Mouse (Mus musculus) MEL (cell line): Measurements from ENCODE around the gene Elp6. TPM values are rescaled to one million over a fixed set of nuclear protein-coding genes. Genes with fewer than 3 reads are reported as not detected.

ENCODE experiments used
- polyA plus RNA-seq, 2 experiments: library from polyadenylated mRNA; stranded (reverse) in 1 of 2; unstranded in 1 of 2; fragments of >175 nt in 1 of 2; fragments of >200 nt in 1 of 2; gene quantifications; 2 replicates each; pipeline versions ENCODE4 v1.2.1 to v1.2.4; 2012; ENCODE audit warnings: low replicate concordance in 2 of 2, low read depth in 1 of 2; ENCODE audit not compliant: insufficient read length in 2 of 2, insufficient read depth in 1 of 2, missing spikeins in 1 of 2
- total RNA-seq: library from RNA; depleted of rRNA; stranded (reverse); fragments of 300-350 nt; gene quantifications from 2 replicates; pipeline ENCODE4 v1.2.3, GENCODE M21; 2012; rRNA removed

Elp6 gene
- total and polyA plus RNA-seq, 3 experiments = 29.6 to 34.6 TPM; not detected in 1

Other genes with a start within 250 kb of the Elp6 start
- gene Smarcc1, start 187.5 kb upstream of the Elp6 start, total RNA-seq = 35.5 and 41.4 TPM in 2 replicates
- 100 to 1,000 TPM in 1 of 2 experiments, 10 to 100 TPM in 1; 79.0 to 488 TPM for gene Smarcc1, start 187.5 kb upstream of the Elp6 start, polyA plus RNA-seq
- gene Dhx30, start 187.3 kb upstream of the Elp6 start, total RNA-seq = 113 and 126 TPM in 2 replicates
- 100 to 1,000 TPM in 1 of 2 experiments, not detected in 1; 113 TPM for gene Dhx30, start 187.3 kb upstream of the Elp6 start, polyA plus RNA-seq
- 0.49 and 0.65 TPM in 2 replicates for gene Cspg5, start 61.4 kb upstream of the Elp6 start, total RNA-seq
- gene Cspg5, start 61.4 kb upstream of the Elp6 start, polyA plus RNA-seq = 1 to 10 TPM in 1 of 2 experiments, not detected in 1; 1.0 TPM
- 59.0 and 59.4 TPM in 2 replicates for gene Scap, start 28.1 kb downstream of the Elp6 start, total RNA-seq
- gene Scap, start 28.1 kb downstream of the Elp6 start, polyA plus RNA-seq = 10 to 100 TPM in 1 of 2 experiments, not detected in 1; 88.8 TPM
- gene Ptpn23, start 103.0 kb downstream of the Elp6 start, total RNA-seq = 7.3 and 8.3 TPM in 2 replicates
- gene Ptpn23, start 103.0 kb downstream of the Elp6 start, polyA plus RNA-seq = 10 to 100 TPM in 1 of 2 experiments, not detected in 1; 40.1 TPM
- gene Ngp, start 114.6 kb downstream of the Elp6 start, total RNA-seq = not detected in 2 replicates
- gene Ngp, start 114.6 kb downstream of the Elp6 start, polyA plus RNA-seq = not detected
- gene Klhl18, start 171.5 kb downstream of the Elp6 start, total RNA-seq = 3.8 TPM in 2 replicates
- 1 to 10 TPM in 1 of 2 experiments, not detected in 1; 6.9 TPM for gene Klhl18, start 171.5 kb downstream of the Elp6 start, polyA plus RNA-seq
- 0.33 and 0.54 TPM in 2 replicates for gene Kif9, start 171.8 kb downstream of the Elp6 start, total RNA-seq
- gene Kif9, start 171.8 kb downstream of the Elp6 start, polyA plus RNA-seq = under 1 TPM in 1 of 2 experiments, not detected in 1; 0.72 TPM
- 28.2 and 36.8 TPM in 2 replicates for gene Setd2, start 227.4 kb downstream of the Elp6 start, total RNA-seq
- gene Setd2, start 227.4 kb downstream of the Elp6 start, polyA plus RNA-seq = 100 to 1,000 TPM in 1 of 2 experiments, 10 to 100 TPM in 1; 59.2 to 105 TPM